Mouse (Mus musculus): ENCODE measurements at regions not wholly inside any gene's neighbourhood (a gene's known extent, or its start where the extent isn't known, plus 50 kb on each side); places are given as distances from the start of the nearest gene placed in this dataset.

DNA sequence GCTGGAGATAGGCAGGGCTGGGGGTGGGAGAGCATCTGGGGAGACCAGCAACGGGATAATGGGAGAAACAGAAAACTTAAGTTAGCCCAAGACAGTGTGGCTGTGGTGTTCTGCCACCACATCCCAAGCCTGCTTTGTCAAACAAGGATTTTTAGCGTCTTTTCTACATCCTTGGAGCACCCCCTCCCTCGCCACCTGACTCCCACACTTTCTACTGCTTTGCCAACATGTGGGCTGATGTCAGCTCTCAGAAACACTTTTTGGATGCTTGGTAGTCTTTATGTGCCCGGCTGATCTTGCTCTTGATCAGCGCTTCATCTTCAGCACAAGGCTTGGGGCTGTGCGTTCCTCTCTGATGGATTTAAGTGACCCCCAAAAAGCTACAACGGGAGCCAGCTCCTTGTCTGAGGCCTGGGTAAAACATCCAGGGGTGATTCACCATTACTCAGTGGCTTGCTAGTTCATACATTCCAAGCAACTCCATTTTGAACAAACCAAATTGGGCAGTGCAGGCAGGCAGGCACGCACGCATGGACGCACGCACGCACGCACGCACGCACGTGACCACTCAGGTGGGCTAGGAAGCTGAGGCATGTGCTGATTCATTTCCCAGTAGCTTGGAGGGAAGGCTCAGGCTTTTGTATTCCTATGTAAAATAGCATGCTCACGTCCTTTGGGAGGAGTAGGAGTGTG, 260.6 kb upstream of the Gm10131 start:
- no peak for DNase-seq

GRCm38 (mm10) chr8:34371391-34371790, 259.9 kb upstream of the Gm10131 start:
- no peak for DNase-seq

DNA sequence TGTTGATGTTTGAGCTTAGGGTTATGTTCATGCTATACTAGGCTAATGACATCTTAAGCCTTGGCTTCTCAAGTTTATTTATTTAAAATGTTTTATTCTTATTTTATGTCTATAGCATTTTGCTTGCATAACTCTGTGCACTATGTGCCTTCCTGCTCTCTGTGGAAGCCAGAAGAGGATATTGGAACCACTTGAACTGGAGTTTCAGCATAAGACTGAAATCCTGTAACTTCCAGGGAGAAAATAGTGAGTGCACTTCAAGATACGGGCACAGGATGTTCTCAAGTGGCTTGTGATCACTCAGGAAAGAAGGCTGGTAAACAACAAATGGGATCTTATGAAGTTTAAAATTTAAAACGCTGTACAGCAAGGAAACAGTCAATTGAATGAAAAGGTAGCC, 257.0 kb upstream of the Gm10131 start:
- no peak for DNase-seq

- peak; percentile 71 to 85 for DNase-seq
These were observed 253.0 kb upstream of the Gm10131 start for GRCm38 (mm10) chr8:34364446-34365035.

GRCm38 (mm10) chr8:34363679-34364078, 252.1 kb upstream of the Gm10131 start:
- no peak for DNase-seq

GRCm38 (mm10) chr8:34363131-34363530, 251.6 kb upstream of the Gm10131 start:
- no peak for DNase-seq

- no peak for DNase-seq
These were observed 249.8 kb upstream of the Gm10131 start for GRCm38 (mm10) chr8:34361377-34361776.

DNA sequence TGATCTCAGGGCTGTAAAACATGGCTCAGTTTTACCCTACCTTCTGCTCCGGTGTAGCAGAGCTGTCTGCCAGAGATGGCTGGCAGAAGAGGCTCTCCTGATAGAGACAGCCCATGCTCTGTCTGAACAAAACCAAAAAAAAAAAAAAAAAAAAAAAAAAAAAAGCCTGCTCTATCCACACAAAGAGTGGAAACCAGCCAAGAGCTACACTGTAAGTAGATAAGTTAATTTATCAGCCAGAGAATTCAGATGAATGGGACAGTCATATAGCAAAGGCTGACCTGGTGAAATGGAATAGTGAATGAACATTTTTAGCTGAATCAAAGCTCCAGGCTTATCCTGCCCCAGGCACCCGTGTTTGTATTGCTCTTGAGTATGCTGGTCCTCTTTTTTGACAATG, 248.2 kb upstream of the Gm10131 start:
- no peak for DNase-seq

GRCm38 (mm10) chr8:34355059-34355458, 243.5 kb upstream of the Gm10131 start:
- DNase-seq, result no peak

DNA sequence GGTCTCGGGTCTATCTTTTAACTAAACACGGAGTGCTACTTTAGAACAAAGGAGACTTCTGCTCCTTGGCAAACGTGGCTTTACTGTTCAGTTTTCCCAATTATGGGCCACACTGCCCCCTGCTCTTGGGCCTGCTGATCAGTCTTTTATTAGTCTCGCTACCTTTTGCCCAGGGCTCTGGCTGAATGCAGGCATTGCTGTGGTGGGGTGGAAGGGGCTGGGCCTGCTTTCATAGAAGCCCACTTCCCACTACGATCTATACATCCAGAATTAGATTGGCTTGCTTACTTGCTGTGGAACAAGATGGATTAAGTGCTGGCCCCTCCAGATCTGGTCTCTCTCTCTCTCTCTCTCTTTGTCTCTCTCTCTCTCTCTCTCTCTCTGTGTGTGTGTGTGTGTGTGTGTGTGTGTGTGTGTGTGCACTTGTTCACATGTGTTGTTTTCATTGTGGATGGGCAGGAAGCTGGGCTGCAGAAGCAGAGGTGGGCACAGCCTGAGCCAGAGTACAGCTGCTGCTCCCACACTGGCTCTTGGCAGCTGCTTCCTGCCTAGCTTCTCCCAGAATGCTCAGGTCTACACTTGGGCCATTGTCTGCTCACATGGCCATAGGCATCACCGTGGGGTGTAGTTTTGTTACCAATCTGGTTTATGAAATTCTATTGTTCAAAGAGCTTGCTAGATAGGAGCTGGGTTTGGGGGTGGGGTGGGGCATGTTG, 241.8 kb upstream of the Gm10131 start:
- peak; percentile 43 to 70 for DNase-seq

DNA sequence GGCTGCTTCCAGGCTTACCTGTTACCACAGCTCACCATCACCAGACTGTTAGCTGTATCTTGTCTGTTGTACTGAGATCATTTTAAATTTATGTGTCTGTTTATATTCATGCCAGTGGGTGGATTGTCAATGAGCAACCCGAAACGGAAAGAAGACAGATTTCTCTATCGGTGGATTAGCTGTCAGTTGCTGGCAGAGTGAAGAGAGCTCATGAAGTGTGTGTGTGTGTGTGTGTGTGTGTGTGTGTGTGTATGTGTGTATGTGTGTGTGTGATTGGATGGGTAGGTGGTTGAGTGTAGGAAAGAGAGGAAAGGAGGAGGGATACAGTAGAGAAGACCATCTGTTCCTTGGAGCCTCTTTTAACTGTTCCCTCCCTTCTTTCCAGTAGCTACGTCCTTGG, 223.3 kb upstream of the Gm10131 start:
- DNase-seq, result no peak

- no peak for DNase-seq
These were observed 220.1 kb upstream of the Gm10131 start for GRCm38 (mm10) chr8:34331673-34332072.

DNA sequence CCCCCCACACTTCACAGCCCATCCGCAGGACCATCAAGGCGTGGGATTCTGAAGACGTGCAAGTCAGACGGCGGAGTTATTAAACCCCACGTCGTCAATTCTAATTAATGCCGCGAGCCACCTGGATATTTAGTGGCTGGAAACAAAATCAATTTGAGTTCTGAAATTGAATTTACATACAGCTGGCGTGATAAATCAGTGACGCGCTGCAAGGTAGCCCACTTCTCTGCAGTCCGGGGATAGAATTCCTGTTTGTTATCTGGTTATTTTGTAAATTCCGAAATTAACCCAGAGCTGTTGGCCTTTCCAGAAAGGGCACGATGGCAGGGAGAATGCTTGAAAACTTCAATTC, 215.1 kb upstream of the Gm10131 start:
- DNase-seq, result no peak

- peak in 1 of 2 experiments; percentile 13 for DNase-seq
These were observed 214.5 kb upstream of the Gm10131 start for GRCm38 (mm10) chr8:34325841-34326613.

GRCm38 (mm10) chr8:34320158-34320587, 208.6 kb upstream of the Gm10131 start:
- no peak for DNase-seq

GRCm38 (mm10) chr8:34319719-34320118, 208.2 kb upstream of the Gm10131 start:
- DNase-seq, result no peak

- DNase-seq, result no peak
These were observed 203.7 kb upstream of the Gm10131 start for GRCm38 (mm10) chr8:34315233-34315632.

DNA sequence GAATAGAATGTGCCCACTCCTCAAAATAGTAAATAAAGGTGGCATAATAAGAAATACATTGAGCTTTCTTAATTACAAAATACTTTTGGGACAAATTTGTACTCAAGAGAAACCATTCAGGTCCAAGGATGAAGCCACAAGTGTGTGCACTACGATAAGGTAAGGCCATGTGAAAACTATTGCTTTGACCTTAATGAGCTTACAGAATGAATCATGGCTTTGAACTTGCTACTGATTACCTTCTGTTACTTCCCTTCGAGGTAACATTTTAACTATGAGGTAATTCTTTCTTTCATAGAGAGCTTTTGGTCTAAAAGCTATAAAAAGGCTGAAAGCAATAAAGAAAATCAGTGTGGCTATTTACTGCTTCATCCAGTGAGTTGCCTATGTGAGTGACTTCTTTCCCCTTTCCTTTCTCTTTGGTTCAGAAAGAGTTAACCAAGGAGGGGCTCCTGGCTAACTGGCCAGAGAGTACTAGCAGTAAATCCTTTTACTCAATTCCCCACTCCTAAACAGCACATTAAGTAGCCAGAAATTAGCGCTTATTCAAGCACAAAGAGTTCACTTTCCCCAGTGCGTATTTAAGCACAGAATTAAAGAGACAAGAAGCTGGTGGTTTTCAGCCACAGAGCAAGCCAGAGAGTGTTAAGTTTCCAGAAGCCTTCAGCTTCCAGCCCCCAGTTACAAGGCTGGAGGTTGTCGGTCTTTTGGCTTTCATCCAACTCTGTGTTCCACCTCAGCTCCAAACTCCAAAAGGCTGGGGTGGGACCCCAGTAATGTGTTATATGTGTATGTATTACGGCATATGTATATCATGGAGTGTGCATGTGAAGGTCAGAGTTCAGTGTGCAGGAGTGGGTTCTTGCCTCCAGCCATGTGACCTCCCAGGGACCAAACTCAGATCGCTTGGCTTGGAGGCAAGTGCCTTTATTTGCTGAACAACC, 194.3 kb upstream of the Gm10131 start:
- DNase-seq, result no peak

- no peak for DNase-seq
These were observed 192.3 kb upstream of the Gm10131 start for GRCm38 (mm10) chr8:34303815-34304214.

DNA sequence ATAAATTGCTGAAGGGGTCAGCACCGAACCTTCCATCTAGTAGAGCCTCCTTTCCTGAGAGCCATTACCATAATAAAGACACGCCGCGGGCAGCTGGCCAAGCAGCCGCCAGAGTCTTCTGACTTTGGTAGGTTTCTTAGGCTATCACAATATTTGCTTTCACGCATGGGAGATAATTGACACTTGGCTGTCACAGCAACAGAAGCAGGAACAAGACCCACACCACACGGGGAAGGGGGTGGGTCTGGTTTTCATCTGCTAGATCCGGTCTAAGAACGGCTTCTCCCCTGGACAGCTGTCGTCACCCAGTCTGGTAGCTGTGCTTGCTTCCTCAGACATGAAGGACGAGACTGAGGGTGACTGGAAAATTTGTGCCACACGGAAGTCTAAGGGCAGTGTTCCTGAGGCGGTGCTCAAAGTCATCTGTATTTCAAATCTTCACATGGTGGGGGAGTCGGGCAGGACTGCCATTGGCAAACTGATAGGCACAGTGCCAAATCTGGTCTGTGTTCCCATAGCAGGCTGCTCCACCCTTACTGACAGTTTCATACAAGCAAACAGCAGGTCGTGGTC, 188.9 kb upstream of the Gm10131 start:
- no peak for DNase-seq

DNA sequence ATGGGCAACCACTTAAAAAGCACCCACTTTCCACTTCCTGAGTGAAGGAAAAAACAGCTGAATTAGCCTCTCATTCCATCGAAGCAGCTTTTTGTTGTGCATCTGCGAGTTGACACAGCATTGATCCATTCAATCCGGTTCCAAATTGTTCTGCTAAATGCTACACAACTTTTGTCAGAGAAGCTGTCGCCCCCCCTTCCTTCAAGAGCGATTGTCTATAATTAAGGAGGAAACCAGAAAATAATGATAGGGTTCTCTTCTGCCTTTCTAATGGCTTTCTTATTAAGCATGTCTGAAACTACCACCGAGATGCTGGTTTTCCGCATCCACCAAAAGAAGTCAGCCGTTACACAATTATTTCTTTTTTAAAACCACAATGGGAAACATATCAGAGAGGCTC, 183.2 kb upstream of the Gm10131 start:
- no peak for DNase-seq

DNA sequence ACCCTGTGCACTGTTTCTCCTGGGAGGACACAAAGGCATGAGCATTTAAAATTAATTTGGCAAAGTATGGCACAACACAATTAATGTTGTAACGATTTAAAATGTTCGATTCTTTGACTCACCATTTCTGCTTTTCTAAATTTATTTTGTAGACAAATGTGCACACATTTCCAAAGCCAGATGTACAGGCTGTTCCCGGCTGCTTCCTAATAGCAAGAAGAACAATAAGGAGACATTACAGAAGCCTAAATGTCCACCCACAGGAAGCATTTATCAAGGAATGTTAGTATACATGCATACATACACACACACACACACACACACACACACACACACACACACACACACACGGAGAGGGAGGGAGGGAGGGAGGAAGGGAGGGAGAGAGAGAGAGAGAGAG, 179.1 kb upstream of the Gm10131 start:
- DNase-seq, result no peak

Data from thymus, postnatal 36 days (tissue).